Mouse (Mus musculus) cerebellum, adult 18-20 months (tissue): ENCODE results near the gene Tnfrsf12a.

Experiments used
- DNase-seq, 2 experiments: peaks; one replicate each; pipeline ENCODE4 v3.0.0; 2021

Tnfrsf12a gene

DNA sequence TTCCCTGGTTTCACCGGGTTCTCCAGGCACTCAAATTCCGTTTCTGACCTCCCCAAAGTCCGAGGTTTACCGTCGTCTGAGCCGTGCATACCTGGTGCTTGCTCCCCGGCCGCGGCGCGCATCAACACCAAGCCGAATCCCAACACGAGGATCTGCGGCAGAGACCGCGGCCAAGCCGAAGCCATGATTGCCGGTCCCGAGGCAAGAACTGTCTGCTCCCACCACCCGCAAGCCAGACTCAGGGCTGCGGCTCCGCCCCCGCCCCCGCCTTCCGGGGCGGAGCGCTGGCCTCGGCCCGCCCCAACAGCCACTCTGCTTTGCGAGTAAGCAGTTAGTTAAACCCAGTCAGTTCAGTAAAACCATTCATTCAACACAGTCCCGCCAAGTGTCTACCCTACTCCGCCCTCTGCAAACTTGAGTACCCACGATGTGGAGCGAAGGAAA, at the start of gene Tnfrsf12a:
Gene Tnfrsf12a, minus strand, starts transcription at position 233 of the 444 bp plus-strand sequence.
- peak; percentile 88 to 90 for DNase-seq

DNA sequence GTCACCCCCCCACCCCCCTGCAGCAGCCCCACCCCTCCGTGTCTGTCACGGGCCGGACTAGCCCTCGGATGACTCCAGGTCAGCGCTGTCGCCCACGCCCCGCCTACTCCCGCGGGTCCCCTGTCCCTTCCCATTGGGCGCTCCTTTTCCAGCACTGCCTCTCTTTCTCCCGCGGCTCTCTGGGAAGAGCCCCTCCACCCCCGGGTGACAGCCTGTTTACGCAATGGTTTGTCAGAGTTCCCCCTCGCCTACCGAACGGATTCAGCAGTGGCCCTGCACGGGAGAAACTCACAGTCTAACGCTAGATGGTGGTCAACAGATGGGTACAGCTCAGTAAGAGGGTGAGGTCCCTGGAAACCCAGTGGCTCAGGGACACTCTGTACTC, 49.5 kb upstream of the Tnfrsf12a start:
- DNase-seq: peak; percentile 66 to 76

DNA sequence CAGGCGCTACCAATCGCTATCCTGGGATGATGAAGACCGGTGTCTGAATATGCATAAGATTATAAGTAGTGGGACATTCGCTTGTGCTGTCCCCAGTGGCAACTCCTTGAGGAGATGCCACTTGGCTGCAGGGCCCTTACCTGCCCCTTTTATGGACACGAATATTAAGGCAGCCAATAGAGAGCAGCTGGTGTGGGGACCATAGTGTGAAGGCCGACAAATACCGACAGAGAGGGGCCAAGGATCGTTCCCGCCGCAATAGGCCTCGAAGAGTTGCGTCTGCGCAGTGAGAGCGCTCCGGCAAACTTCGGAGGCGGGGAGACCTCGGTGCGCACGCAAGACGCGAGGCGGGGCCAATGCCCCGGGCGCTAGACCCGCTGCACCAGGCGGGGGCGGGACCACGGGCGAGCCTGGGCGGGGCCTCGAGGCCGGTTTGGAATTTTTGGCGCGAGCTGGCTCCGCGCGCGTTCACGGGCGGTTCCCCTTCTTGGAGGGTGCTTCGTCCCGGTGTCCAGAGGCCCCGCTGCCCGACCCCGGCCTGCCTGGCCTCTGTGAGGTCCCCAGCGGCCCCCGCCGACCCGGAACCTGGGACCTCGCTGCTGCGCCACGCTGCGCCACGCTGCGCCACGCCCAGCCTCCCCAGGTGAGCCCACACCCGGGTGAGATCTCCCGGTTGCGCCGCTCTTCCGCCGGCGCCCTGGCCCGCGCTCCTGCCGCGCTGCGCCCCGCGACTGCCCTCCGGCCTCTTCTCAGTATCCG, 48.9 kb upstream of the Tnfrsf12a start, which contains the start of gene Pkmyt1:
Gene Pkmyt1, plus strand, starts transcription at position 338 of the 759 bp plus-strand sequence.
- peak; percentile 95 to 97 for DNase-seq

DNA sequence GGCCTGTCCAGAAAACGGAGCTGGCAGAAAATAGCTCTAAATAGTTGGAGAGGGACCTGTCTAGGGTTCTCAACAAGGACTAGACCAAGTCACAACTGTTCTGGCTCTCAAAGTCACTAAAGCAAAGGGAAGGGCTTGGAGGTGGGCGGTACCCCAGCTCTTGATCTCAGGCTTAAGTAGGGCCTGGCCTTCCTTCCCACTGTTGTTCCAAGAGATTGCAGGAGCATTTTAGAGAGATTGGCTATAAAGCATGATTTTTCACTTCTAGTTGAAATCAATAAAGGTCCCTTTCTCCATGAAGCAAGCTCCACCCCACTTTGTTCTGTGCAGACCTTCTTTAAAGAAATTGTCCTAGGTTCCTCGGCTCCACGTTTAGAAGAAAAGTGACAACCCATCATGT, 48.2 kb upstream of the Tnfrsf12a start:
- no peak for DNase-seq

DNA sequence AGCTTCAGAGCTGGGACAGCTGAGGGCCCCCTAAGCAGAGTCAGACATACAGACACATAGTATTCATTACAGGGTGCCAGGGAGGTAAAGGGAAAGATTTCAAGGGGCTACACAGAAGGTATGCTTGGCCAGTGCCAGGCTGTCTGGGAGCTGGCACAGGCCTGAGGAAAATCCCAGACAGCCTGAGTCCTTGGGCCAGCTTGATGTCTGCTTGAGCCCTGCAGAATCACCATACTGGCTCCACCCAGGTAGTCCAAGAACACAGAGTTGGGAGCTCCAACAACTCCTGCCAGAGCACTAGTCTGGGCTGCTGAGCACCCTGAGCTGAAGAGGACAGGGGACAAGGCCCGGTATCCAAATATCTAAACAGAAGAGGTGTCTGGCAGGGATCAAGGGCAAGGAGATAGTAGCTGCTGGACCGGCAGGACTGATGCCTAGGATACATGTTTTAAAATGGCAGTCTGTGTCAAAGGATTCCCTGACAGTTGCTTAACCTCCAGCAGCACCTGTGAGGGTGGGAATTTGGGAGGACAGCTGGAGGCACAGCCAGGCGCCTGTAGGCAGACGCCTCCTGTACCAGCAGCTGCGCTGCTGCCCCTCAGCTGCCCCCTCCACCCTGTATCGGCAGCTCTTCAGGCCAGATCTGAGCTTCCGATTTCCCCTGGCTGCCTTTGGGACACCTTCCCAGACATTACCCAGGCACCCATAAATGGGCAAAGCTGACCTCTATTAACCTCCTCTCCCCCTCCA, 45.3 kb upstream of the Tnfrsf12a start, which contains the start of gene 1520401A03Rik:
Gene 1520401A03Rik, minus strand, starts transcription at position 408 of the 750 bp plus-strand sequence.
- no peak for DNase-seq

DNA sequence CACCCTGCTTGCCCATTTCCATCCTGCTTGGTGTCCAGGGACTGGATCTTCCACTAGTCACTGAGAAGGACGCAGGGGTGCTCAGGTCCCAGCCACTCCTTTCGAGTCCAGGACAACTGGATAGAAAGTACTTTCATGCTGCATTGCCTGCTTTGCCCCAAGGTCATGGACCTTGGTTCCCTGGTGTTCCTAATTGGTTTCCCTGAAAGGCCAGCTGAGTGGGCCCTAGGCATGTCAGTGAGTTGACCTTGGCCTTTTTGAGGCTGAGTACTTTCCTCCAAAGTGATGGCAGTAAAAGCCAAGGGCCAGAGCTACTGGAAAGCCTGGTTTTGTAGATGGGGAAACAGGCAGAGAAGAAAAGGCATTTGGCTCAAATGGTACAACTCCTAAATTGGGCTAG, 44.6 kb upstream of the Tnfrsf12a start:
- DNase-seq: no peak

DNA sequence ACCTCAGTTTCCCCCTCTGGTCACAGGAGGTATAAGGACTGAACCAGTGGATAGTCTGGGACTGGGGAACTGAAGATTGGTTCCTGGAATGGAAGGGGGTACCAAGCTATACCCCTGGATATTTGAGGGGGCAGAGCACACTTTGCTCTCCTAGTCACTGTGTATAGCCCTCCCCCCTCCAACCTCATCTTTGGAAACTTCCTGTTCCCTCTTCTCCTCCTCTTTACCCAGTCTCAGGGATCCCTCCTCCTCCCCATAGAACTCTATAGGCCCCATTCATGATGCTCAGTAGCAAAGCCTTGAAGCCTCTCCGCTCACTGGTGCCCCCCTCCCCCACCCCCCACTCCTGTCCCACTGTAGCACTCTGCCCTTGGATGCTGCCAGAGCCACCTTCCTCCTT, 42.2 kb upstream of the Tnfrsf12a start:
- no peak for DNase-seq

DNA sequence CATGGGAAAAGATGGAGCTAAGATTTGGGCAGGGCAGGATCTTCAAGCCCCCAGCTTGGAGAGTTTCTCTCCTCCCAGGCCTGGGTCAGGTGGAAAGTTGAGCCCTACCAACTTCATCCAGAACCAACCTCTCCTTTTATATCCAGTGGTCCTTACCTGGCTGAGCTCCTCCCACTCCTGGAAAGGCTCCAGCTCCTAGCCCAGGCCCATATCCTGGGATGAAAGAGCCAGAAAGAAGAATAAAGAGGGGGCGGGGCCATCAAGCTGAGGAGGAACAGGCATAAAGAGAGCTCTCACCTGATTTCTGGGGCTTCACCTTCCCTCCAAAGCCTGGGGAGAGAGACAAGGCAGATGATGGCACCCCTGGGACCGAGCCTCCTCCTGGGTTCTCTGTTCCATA, 39.7 kb upstream of the Tnfrsf12a start:
- no peak for DNase-seq

DNA sequence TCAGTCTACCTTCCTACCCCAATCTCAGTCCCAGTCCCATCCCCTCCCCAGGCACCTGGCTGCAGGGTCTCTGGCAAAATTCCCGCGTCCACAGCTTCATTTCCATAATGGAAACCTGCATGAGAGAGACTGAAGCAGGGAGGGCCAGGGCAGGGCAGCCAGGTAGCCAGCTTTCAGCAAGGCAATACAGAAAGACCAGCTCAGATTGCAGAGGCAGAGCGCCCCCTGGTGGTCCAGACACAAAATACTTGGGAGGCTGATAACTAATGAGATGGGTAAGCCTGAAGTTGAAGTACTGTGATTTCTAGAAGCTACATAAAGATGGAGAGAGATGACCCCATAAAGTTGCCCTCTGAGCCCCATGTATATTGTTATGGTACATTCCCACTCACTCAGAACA, 28.9 kb upstream of the Tnfrsf12a start:
- DNase-seq: peak; percentile 80 to 89

DNA sequence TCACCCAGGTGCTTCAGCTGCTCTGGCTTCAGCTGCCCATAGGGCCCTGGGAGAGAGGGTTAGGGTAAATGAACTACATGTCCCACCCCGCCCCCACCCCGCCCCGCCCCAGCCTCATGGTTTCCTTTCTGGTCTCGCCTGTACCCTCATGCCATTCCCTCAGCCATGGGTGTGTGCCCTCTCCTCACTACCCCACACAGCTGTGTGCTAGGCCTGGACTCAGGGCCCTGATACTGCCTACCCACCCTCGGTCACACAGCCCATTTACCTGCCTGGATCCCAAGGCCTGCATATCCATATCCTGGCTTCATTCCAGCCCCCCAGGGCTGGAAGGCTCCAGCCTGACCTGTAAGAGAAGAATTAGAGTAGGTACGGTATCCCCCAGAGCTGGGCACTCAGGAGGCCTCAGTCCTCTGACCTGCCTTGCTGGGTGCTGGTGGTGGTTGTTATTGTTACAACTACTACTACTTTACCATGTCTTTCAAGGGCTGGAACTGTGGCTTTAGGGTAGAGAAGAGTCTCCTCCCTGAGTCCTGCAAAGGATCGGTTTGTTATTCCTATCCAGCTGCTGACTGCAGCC, 28.3 kb upstream of the Tnfrsf12a start:
- DNase-seq: no peak

DNA sequence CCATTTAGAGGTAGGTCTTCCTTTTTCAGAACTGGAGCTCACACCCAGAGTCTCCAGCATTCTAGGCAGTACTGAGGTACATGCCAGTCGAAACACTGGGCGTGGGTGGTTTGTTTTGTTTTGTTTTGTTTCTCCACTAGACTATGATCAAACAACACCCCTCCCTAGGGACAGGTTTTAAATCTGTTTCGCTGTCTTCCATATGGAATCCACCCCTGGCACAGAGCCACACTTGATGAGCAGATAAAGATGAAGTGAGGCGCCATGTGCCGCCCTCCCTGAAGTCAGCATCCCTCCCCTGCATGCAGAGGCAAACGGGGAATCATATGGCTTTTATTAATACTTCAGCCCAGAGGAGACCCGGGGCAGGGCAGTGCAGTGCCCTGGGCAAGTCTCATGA, 27.5 kb upstream of the Tnfrsf12a start:
- no peak for DNase-seq

DNA sequence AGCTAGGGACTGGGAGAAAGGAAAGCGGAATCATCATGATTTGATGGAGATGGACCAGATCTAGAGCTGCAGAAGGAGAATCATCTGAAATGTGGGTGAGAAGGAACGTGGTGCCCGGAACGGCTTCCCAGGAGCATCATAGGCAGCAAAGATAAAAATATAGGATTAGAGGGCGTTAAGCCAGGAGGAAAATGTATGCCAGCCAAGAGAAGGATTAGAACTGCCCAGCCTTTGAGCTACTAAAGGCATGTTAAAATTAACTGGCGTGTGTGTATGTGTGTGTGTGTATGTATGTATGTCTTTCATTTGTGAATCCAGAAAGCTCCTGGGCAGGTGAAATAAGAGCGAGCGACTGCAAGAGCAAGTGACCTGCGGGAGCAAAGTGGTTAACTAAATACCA, 26.0 kb upstream of the Tnfrsf12a start:
- no peak for DNase-seq

DNA sequence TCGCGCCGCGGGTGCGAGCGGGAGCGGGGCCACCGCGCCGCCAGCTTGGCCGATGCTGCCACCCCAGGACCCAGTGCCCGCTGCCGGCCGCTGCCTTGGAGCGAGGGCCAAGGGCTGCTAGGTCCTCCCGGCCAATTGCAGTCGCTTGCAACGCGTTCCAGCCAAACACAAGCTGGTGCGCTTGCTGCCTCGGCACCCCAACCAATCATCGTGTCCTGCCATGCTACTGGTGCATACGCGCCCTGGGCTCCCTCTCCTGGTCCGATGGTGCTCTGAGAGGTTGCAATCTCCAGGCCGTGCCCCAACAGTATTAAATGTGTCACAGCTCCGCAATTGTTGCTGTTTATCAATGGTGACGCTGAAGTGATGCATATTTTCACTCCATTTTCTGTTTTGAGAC, 22.8 kb upstream of the Tnfrsf12a start:
- DNase-seq: peak; percentile 95 to 98

DNA sequence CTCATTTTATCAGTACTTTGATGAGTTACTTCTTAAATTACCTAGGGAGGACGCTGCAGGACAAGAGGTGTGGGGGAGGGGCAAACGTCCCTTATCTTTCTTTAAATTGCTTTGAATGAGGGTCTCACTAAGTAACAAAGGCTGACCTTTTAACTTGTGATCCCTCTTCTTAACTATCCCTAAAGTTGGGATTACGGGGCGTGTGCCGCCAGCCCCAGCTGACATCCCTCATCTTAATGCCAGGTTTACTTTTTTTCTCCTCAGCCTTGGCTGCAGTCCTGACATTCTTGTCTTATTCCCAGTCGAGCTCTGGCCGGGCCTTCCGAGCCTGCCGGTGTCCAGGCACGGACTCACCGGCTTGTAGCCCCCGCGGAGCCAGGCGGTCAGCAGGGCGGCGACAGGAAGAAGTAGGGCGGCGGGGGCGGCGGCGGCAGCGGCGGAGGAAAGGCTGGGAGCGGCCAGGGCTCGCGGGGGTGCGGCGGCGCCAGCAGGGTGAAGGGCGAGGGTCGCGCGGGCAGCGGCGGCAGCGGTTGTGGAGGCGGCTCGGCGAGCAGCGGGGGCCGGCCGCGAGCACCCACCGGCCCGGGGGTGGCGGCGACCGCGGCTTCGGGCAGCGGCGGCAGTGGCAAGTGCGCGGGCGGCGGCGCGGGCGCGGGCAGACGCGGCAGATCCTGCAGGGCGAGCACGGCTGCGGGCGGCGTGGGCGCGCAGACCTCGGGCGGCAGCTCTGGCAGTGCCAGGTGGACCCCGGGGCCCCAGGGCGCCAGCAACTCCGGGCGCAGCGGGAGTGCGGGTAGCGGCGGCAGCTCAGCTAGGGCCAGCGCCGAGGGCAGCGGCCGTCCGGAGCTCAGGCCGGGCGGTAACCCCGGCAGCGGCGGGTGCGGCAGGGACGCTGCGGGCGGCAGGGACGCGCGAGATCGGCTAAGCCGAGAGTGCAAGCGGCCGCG, 22.1 kb upstream of the Tnfrsf12a start:
- DNase-seq: peak; percentile 71 to 75

DNA sequence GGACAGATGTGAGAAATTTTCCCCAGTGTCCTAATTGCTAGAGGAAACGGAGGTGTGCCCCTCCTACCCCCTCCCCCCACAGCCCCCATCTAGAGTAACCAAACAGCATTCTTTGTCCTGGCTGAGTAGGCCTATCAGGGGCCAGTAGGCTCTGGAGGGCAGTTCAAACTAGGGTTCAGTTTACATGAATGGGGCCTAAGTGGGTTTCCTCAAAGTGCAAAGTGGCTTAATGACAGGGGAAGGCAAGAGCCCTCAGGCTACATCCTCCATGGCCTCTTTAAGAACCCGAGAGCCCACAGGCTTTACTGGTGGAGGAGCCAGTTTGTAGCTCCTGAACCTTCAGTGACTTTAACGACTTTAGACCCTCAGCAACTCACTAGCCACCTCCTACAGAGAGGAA, 18.5 kb upstream of the Tnfrsf12a start:
- DNase-seq: no peak

DNA sequence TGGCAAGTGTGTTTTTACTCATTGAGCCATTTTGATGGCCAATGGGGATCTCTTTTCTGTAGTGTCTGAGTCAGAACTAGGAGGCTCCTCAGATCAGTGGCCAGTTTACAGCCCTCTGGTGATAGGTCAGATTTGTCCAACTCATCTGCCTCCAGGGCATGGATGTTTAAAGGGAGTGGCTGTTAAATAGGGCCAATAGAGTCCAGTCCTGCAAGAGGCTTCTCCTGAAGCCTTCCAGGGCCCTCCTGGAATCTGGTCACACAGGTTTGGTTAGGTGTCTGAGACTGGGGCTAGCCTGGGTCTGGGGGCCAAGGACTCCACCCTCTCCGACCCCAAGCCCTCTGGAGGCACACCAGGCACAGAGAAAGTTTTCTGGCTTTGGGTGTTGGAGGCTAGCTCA, 17.2 kb upstream of the Tnfrsf12a start:
- DNase-seq: no peak

DNA sequence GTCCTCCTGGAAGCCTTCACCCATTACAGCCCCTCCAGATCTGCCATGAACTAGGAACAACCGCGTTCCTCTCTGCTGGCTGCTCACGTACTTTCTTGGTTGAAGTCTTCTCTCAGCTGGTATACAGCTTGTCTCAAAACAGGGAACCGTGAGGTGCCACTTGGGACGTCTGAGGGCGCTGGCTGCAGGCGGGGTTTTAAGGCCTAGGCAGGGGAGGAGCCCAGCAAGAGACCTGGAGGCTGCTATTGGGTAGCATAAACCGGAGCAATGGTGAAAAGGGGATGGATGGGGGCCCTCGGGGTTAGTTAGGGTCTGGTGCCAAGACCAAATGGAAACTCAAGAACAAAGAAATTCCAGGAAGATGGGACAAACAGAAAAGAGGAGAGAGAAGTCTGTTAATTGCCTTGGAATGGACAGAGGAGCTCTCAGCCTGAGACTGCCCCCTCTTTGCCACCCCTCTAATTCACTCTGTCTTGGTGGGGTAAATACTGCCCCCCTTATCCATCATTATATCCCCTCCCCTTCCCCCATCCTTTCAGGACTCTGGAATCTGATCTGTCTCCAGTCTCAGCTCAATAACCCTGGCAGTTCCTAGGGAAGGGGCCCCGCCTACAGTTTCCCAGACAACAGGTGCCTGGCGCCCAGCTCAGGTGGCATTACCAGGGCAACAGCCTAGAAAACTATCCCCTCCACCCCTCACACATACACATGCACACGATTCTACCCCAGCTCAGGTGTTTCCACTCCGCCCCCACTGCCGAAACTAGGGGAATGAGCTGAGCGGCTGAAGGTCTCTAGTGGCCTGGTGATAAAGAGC, 6.8 kb upstream of the Tnfrsf12a start, which contains the start of gene Cldn9:
Gene Cldn9, minus strand, starts transcription at position 171 of the 817 bp plus-strand sequence.
- DNase-seq: no peak

DNA sequence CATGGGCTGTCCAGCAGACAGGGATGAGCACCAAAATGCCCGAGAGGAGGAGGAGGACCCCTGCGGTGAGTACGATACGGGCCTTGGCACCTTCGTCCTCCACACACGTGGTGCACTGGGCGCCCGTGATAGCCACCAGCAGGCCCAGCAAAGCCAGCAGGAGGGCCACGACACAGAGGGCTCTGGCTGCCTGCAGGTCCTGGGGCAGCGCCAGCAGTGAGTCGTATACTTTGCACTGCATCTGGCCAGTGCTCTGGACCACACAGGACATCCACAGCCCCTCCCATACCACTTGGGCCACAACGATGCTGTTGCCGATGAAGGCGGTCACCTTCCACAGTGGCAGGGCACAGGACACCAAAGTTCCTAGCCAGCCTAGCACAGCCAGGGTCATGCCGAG, 6.0 kb upstream of the Tnfrsf12a start:
- DNase-seq: no peak

DNA sequence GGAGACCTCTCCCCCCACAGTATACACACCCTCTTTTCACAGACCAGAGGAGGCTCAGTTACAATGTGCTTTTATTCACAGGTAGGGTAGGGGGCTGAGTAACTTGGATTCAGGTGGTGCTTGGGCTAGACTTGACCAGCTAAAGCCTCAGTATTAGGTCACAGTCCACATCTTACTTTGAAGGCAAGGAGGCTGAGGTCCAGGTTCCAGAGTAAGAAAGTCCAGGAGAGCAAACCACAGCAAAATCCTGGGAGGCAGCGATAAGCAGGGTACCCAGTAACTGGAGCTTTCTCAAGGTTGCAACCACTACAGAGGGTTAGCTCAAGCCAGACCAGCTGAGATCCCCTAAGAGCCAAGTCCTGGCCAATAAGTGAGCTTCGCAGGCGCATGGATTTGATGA, 5.3 kb upstream of the Tnfrsf12a start:
- DNase-seq: no peak

DNA sequence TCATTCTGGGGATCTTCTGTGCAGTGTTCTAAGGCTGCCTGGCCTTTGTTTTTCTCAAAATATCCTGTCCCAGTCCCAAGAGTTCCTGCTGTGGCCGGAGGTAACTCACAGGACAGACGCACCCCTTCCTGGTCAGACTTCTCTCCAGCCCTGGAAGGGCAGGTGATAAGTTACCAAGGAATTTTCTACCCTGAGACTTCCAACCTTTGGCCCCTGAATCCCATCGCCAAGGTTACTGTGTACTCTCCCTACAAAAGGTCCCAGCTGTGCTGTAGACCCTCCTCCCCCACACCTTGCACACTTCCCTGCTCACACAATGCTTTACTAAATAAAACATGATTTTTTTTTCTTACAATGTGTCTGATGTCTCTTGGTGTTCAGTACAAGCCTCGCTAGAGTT, 4.8 kb upstream of the Tnfrsf12a start:
- no peak for DNase-seq

DNA sequence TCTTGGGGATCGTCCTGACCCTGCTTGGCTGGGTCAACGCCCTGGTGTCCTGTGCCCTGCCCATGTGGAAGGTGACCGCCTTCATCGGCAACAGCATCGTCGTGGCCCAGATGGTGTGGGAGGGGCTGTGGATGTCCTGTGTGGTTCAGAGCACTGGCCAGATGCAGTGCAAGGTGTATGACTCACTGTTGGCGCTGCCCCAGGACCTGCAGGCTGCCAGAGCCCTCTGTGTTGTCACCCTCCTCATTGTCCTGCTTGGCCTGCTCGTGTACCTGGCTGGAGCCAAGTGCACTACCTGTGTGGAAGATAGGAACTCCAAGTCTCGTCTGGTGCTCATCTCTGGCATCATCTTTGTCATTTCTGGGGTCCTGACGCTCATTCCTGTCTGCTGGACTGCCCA, 3.8 kb upstream of the Tnfrsf12a start:
- no peak for DNase-seq

DNA sequence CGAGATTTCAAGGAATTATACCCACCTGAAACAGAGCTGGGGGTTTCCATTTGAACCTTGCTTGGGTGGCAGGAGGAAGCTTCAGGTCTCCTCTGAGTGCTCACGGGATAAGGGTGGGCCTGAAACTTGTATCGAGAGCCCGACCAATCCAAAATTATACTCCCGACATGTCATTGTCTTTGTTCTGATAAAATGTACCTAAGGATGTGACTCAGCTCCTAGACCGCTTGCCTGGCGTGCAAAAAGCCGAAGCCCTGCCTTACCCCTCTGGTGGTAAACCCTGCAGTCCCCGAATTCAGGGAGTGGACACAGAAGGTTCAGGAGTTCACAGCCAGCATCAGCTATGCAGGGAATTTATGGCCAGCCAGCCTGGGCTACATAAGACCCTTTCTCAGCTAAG, 3.1 kb upstream of the Tnfrsf12a start:
- DNase-seq: no peak
